ENCODE assay signal across 45 mouse cellular contexts in genomic region chr11:100016112-100016511, GRCm38 (mm10). TPM values are rescaled to one million over a fixed set of nuclear protein-coding genes. Genes with fewer than 3 reads are reported as not detected.
"Had no signal": no experiment of that assay in that cellular context is flagged by ENCODE, and none has a peak within 500 bp of the region (broad histone marks: within the 10 kb centered on the region; RNA-seq: fewer than 3 reads in every experiment).

Krt33a (minus strand) TSS chr11:100016212.

- H3K27me3 ChIP-seq: limb, embryonic 12.5 days; limb, embryonic 13.5 days; limb, embryonic 15.5 days; liver, embryonic 12.5 days; liver, embryonic 13.5 days; liver, embryonic 15.5 days; lung, embryonic 15.5 days; megakaryocyte, embryonic 14.5 days; midbrain, embryonic 12.5 days; midbrain, embryonic 13.5 days; midbrain, embryonic 15.5 days; neural tube, embryonic 12.5 days had no signal

- H3K27ac ChIP-seq: limb, embryonic 10.5 days; limb, embryonic 12.5 days; limb, embryonic 13.5 days; limb, embryonic 15.5 days; liver, embryonic 12.5 days; liver, embryonic 13.5 days; liver, embryonic 14.5 days; liver, embryonic 15.5 days; lung, embryonic 15.5 days; macrophage; midbrain, embryonic 10.5 days; midbrain, embryonic 12.5 days; midbrain, embryonic 13.5 days; midbrain, embryonic 15.5 days; neural tube, embryonic 12.5 days had no signal

- H3K36me3 ChIP-seq: limb, embryonic 10.5 days; limb, embryonic 12.5 days; limb, embryonic 13.5 days; limb, embryonic 15.5 days; liver, embryonic 12.5 days; liver, embryonic 13.5 days; liver, embryonic 15.5 days; lung, embryonic 15.5 days; midbrain, embryonic 10.5 days; midbrain, embryonic 12.5 days; midbrain, embryonic 13.5 days; midbrain, embryonic 15.5 days; neural tube, embryonic 12.5 days had no signal

- DNase-seq: left cerebral cortex, postnatal 4 days; liver; liver, embryonic 13.5 days; liver, postnatal 0 days; lung, adult 18-20 months; lung, adult 2 months; lung, embryonic 14.5 days; lung, postnatal 10 days; lung, postnatal 14 days; lung, postnatal 36 days; lung, postnatal 4 days; midbrain, embryonic 14.5 days had no signal

- H3K9me3 ChIP-seq: limb, embryonic 10.5 days; limb, embryonic 12.5 days; limb, embryonic 13.5 days; limb, embryonic 15.5 days; liver, embryonic 12.5 days; liver, embryonic 13.5 days; liver, embryonic 15.5 days; lung, embryonic 15.5 days; megakaryocyte, embryonic 14.5 days; midbrain, embryonic 10.5 days; midbrain, embryonic 12.5 days; midbrain, embryonic 13.5 days; midbrain, embryonic 15.5 days; neural tube, embryonic 12.5 days had no signal

- H3K4me3 ChIP-seq: limb, embryonic 10.5 days; limb, embryonic 12.5 days; limb, embryonic 13.5 days; limb, embryonic 15.5 days; liver, embryonic 12.5 days; liver, embryonic 13.5 days; liver, embryonic 15.5 days; lung, embryonic 15.5 days; megakaryocyte, embryonic 14.5 days; midbrain, embryonic 10.5 days; midbrain, embryonic 12.5 days; midbrain, embryonic 13.5 days; midbrain, embryonic 15.5 days; myocyte; neural tube, embryonic 12.5 days had no signal

- H3K4me1 ChIP-seq: limb, embryonic 10.5 days; limb, embryonic 12.5 days; limb, embryonic 13.5 days; limb, embryonic 15.5 days; liver, embryonic 12.5 days; liver, embryonic 13.5 days; liver, embryonic 15.5 days; lung, embryonic 15.5 days; megakaryocyte, embryonic 14.5 days; midbrain, embryonic 10.5 days; midbrain, embryonic 12.5 days; midbrain, embryonic 13.5 days; midbrain, embryonic 15.5 days; neural tube, embryonic 12.5 days had no signal

RNA-seq across cellular contexts. Expression of gene Krt33a, which starts in this region (rescaled TPM):
- total RNA-seq: left cerebral cortex, postnatal 10 days; left cerebral cortex, postnatal 14 days; left cerebral cortex, postnatal 25 days; left cerebral cortex, postnatal 36 days; liver, adult 2 months; megakaryocyte progenitor cell, adult 5-6 weeks; megakaryocyte, adult 5-6 weeks; megakaryocyte-erythroid progenitor cell, adult 5-6 weeks; midbrain, postnatal 0 days; monocyte, adult 5-6 weeks had no signal
- polyA plus RNA-seq: limb, embryonic 10.5 days; limb, embryonic 11.5 days; limb, embryonic 12.5 days; limb, embryonic 13.5 days; liver, adult 2 months; liver, embryonic 11.5 days; liver, embryonic 12.5 days; liver, embryonic 13.5 days; liver, embryonic 14.5 days; liver, embryonic 15.5 days; liver, embryonic 16.5 days; liver, postnatal 0 days; lung, adult 2 months; lung, embryonic 14.5 days; lung, embryonic 15.5 days; lung, embryonic 16.5 days; macrophage; midbrain, embryonic 10.5 days; midbrain, embryonic 11.5 days; midbrain, embryonic 12.5 days; midbrain, embryonic 13.5 days; midbrain, embryonic 14.5 days; midbrain, embryonic 15.5 days; midbrain, embryonic 16.5 days; midbrain, postnatal 0 days; myocyte; neural tube, embryonic 11.5 days; neural tube, embryonic 12.5 days had no signal
